Mouse (Mus musculus) embryo, embryonic 10.5 days (tissue): ENCODE measurements around the gene Slc17a5.
A peak's percentile ranks its signal among the peaks of the same experiment; 100 is the strongest.
"Not testable (repeated sequence)": the region's sequence is repeated elsewhere in the genome, so short reads cannot be mapped to it uniquely, and the experiment has no call there.

Experiments
- DNase-seq: peaks from one replicate; pipeline ENCODE4 v3.0.0-alpha.2; 2015; ENCODE audit warnings: low spot score

Slc17a5 gene

GRCm38 (mm10) chr9:78516125-78516524 lies 71.7 kb downstream of the Slc17a5 start:
- no peak for DNase-seq

GRCm38 (mm10) chr9:78514681-78515080 lies 73.2 kb downstream of the Slc17a5 start:
- DNase-seq, result no peak

- DNase-seq, result no peak
These were observed 73.9 kb downstream of the Slc17a5 start for GRCm38 (mm10) chr9:78513776-78514500.

GRCm38 (mm10) chr9:78511705-78512104 lies 76.1 kb downstream of the Slc17a5 start:
- DNase-seq, result no peak

- DNase-seq, result no peak
These were observed 79.6 kb downstream of the Slc17a5 start for GRCm38 (mm10) chr9:78508106-78508786.

GRCm38 (mm10) chr9:78506722-78507077 lies 81.1 kb downstream of the Slc17a5 start:
- no peak for DNase-seq

GRCm38 (mm10) chr9:78506002-78506721 lies 81.7 kb downstream of the Slc17a5 start:
- DNase-seq, result no peak

- DNase-seq, result no peak
These were observed 82.6 kb downstream of the Slc17a5 start for GRCm38 (mm10) chr9:78505223-78505622.

- DNase-seq, result no peak
These were observed 83.2 kb downstream of the Slc17a5 start for GRCm38 (mm10) chr9:78504679-78505078.

GRCm38 (mm10) chr9:78504133-78504532 lies 83.7 kb downstream of the Slc17a5 start:
- DNase-seq, result peak; percentile 28

GRCm38 (mm10) chr9:78503223-78504079 lies 84.4 kb downstream of the Slc17a5 start:
- peak; percentile 84 for DNase-seq

- no peak for DNase-seq
These were observed 86.6 kb downstream of the Slc17a5 start for GRCm38 (mm10) chr9:78501284-78501683.

- DNase-seq, result no peak
These were observed 87.5 kb downstream of the Slc17a5 start for GRCm38 (mm10) chr9:78500386-78500785.

GRCm38 (mm10) chr9:78493171-78493570 lies 94.7 kb downstream of the Slc17a5 start:
- DNase-seq, result no peak

GRCm38 (mm10) chr9:78492254-78492653 lies 95.6 kb downstream of the Slc17a5 start:
- no peak for DNase-seq

- no peak for DNase-seq
These were observed 96.7 kb downstream of the Slc17a5 start for GRCm38 (mm10) chr9:78491169-78491568.

GRCm38 (mm10) chr9:78488890-78489420 lies 98.9 kb downstream of the Slc17a5 start, which contains the start of gene Eef1a1:
Eef1a1 (minus strand) TSS chr9:78489151.
- peak; percentile 55 for DNase-seq

- DNase-seq, result not testable (repeated sequence)
These were observed 99.8 kb downstream of the Slc17a5 start for GRCm38 (mm10) chr9:78488021-78488420.
